Mouse (Mus musculus) spleen, postnatal 36 days (tissue): ENCODE measurements at regions not wholly inside any gene's neighbourhood (a gene's known extent, or its start where the extent isn't known, plus 50 kb on each side); places are given as distances from the start of the nearest gene placed in this dataset.

Experiments used
- DNase-seq, 2 experiments: peaks; one replicate each; pipeline ENCODE4 v3.0.0; 2022; ENCODE audit warnings: low spot score in 2 of 2, mixed read lengths in 1 of 2

DNA sequence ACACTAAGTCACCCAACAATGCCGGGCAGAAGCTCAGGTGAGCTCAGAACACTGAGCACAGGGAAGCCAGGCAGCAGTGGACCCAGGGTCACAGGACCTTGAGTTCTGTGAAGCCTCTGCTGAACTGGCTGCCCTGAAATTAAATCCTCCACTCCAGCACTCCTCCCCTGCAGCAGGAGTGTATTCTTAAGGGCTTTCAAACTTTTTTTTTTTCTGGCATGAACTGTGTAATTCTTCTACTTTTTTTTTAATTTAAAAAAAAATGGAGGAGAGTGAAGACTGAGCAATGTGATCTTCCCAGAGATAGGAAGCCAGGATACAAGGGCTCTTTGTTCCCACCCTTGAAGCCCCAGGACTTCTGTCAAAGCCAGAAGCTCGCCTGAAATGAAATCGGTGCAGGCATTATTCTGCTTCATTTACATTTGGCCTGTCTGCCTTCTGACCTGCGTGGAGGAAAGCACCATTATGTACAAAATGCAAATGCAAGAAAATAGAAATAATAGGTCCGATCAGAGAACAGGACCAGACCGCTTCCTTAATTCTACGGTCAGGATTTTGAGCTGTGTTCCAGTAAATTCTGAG, 331.3 kb upstream of the Mki67 start:
- DNase-seq: no peak

DNA sequence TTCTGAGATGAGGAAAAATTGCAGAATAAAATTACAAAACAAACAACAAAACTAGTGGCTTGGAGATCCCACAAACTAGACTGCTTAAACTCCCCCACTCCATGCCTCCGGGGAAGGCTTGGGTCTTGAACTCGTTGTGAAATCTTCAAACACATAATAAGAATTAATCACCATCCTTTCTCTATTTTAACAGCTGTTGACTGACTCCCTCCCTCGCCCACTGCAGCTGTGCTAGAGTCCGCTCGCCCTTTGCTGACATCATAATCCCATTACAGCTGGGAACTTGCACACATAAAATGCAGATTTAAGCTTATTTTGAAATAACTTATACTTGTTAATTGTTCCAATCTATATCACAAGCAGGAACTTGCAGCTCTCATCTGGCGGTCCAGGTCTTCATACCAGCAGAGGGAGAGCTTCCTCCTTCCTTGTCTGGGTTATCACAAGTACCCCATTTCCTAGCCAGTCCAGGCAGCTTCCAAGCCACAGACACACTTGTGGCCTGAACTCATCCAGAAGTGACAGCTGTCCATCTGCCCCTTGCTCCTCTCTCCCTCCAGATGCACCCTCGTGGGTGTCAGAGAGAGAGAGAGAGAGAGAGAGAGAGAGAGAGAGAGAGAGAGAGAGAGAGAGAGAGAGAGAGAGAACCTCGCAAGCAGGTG, 332.9 kb upstream of the Mki67 start:
- no peak for DNase-seq

DNA sequence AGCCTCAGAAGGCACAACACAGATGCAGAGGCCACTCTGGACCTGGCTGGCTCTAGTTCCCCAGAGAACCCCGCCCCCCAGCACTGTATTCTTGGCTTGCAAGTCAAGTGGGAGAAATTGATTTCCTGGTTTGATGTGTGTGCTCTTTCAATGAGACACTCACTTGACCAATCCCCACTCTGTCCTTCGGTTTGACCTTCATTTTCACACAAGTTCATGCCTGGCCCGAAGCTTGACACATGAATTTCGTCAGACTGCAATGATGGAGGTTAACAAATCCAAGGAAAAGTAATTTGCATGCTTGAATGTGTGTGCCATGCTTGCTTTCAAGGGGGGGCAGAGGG, 333.4 kb upstream of the Mki67 start:
- no peak for DNase-seq

DNA sequence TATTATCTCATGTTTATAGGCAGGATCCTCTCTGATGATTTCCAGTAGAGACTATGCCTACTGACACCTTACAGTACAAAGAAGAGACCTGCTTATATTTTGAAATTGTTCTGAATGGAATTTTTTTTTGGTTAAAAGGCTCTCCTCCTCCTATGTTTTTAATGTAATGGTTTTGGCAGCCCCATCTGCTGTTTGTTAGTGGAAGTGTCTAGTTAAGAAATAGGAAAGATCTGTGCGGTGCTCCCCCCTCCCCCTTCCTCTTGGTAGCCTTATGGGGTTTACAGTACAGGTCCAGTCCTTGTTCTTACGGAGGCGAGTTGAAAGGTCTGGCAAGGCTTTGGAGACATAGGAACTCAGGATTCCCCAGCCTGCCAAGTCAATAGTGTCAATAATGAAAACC, 334.0 kb upstream of the Mki67 start:
- DNase-seq: no peak

- DNase-seq: no peak
These were observed 340.8 kb upstream of the Mki67 start for GRCm38 (mm10) chr7:136056876-136057484.

DNA sequence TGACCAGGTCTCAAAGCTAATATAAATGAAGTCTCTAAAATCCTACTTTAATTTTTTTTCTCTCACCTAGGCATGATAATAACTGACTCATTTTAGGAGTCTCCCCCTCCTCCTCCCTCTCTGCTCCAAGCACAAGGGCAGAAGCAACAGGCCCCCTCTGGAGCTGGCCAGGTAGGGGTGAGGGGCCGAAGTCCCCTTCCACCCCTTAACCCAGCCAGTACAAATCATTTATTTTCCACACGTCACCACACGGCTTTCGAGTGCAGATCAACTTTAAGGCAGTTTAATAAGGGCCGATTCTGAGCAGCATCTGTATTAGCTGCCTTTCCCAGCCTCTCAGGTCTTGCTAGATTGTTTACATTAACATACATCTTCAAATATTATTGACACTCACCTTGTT, 342.2 kb upstream of the Mki67 start:
- no peak for DNase-seq

- DNase-seq: no peak
These were observed 342.9 kb upstream of the Mki67 start for GRCm38 (mm10) chr7:136058751-136059681.

- no peak for DNase-seq
These were observed 343.7 kb upstream of the Mki67 start for GRCm38 (mm10) chr7:136059896-136060295.

- DNase-seq: no peak
These were observed 344.3 kb upstream of the Mki67 start for GRCm38 (mm10) chr7:136060339-136061073.

DNA sequence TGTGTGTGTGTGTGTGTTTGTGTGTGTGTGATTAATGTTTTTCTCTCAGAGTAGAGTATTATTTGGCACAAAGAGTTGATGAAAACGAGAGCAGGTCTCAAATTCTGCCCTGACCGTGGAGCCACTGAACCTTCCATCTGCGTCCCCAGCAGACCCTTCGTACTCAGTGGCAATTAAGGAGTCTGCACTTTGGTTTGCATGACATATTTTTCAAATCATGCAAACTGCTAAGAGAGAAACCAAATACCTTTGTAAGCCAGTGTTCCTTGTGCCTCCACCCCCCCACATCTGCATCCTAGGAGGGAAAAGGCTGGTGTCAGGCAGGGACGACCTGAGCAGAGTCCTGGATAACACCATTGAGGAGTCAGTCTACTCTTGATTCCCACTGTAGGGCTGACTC, 346.5 kb upstream of the Mki67 start:
- DNase-seq: no peak

GRCm38 (mm10) chr7:136065038-136065678, 349.0 kb upstream of the Mki67 start:
- no peak for DNase-seq

GRCm38 (mm10) chr7:136065679-136066055, 349.5 kb upstream of the Mki67 start:
- no peak for DNase-seq

DNA sequence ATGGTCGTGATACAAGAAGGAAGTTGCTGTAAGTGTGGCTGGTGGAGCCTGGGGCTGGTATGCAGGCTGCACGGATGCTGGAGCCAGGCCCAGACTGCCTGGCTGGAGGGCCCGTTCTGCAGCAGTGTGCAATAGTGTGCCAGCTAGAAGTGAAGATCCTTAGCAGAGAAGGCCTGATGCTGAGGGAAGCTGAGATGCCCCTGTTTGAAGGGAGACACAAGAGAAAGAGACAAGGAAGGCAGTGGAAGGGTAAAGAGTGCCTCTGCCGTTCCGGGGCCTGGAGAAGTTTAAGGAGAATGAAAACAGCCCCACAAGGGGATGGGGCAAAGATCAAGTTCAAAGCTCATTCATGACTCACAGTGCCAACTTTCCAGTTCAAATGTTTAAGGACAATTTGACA, 354.7 kb upstream of the Mki67 start:
- DNase-seq: no peak

- DNase-seq: no peak
These were observed 355.2 kb upstream of the Mki67 start for GRCm38 (mm10) chr7:136071331-136071730.

DNA sequence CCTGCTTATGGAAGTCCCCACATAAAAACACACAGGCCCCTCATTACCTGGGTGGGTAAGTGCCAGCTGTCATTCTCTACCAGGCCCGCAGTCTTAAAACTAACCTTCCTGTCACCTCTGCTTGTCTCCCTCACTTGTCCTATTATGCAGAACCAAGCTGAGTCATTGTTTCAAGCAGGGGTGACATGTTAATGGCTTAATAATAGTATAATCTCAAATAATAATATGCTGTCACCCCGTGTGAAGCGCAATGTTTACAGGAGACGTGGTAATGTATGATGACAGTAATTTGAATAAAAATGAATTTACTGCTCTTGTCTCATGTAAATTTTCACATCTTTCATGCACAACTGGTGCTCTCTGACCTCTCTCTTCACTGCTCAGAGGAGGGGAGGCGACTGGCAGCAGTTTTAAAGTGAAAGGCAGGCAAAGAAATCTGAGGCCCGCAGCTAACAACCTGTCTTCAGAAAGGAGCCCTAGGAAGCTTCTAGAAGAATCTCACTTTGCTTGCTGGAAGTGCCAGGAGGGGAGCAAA, 357.2 kb upstream of the Mki67 start:
- no peak for DNase-seq

DNA sequence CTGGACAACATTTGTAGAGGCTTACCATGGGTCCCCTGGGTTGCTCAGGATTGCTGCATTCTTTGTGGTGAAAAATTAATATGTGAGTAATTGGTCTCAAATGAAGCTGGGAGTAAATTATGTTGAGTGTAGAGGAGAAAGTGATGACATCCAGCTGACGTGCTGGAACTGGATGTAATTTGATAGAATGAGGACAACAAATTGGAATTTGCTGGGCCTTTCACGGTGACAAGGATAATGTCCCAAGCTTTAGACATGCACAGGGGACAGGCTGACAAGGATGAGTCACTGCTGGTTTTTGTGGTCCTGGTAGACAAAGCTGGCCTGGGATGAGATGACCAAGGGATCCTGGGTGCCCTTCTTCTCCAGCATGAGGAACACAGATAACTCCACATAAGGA, 357.9 kb upstream of the Mki67 start:
- DNase-seq: no peak

DNA sequence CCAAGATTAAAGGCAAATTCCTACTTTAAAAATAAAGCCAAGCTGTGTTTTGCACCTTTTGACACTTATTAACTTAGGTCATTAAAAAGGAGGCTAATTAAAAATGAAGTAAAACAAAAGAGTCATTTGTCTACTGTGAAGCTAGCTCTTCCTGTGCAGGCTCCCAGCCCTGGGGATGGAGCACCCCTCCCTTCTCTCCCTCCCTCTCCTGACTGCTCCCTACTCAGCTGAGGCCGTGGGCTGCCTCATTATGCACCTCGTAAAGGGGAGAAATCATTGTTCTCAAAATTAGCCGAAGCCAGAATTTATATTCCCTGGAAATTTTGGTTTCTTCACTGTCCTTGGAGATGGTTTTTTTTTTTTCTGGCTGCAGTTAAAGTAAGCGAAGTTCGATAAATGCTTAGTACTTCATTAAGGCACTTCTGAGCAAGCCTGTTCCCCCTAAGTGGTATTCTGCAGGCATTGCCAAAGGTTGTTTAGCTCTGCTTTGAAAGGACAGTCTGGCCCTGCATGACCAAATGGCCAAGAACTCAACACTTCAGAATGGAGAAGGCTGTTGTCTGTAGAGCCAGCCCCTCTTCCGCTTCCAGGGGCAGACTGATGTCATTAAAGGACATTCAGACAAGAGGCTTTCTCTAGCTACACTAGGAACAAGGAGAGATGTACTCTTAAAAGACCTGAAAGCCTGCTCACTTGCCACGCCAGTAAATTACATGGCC, 365.5 kb upstream of the Mki67 start:
- DNase-seq: no peak

DNA sequence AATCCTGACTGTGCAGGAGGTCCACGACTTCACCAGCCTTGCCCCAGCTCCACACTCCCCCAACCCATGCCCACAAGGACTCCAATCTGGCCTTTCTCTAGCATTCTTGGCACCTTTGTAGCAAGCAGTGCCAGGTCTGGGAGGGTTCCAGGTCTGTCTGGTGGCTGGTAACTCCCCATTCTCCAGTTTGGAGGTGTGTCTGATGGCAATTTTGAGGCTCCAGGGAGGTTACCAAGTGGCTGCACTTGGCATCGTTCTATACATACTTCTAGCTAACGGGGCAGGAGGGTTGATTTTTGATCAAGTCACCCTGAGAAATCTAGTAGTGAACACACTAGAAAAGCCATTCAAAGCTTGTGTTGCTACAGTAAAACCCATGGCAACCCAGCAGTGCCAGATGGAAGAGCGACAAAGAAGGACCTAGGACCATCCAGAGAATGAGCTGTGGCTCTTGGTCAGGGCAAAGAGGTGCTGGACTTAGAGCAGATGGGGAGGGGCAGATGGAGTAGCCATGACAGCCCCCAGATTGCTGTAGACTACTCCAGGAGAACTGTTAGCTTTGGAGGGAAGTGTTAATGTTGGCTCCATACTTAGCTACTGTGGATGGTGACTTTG, 366.2 kb upstream of the Mki67 start:
- DNase-seq: no peak

GRCm38 (mm10) chr7:136083005-136083404, 366.8 kb upstream of the Mki67 start:
- no peak for DNase-seq
